Mouse (Mus musculus): Measurements from ENCODE around the gene Mast4. TPM values are rescaled to one million over a fixed set of nuclear protein-coding genes. Genes with fewer than 3 reads are reported as not detected.

Gene Mast4
- polyA plus RNA-seq, 1 experiment = 6.4 TPM

GRCm38 (mm10) chr13:103262061-103262460, 72.2 kb downstream of the Mast4 start:
- H3K4me3 ChIP-seq (ENCODE audit: extremely low read depth, insufficient read depth, insufficient read length) = no peak overlapping the region
- no peaks in the 10 kb centered on the region for H3K27me3 ChIP-seq (ENCODE audit: control insufficient read depth, insufficient read depth, low read length)
- 88% methylated on average over 3 of the region's 3 CpGs for WGBS
- no peak for TF ChIP-seq CTCF (IDR thresholded peaks at IDR 0.05; ENCODE audit: extremely low read depth, insufficient read depth, insufficient read length, insufficient replicate concordance)
- TF ChIP-seq POLR2A (IDR thresholded peaks at IDR 0.05; ENCODE audit: low read depth, low read length) = no peak
- no peaks in the 10 kb centered on the region for H3K4me1 ChIP-seq (ENCODE audit: control insufficient read depth, insufficient read depth, insufficient read length)
- H3K36me3 ChIP-seq (ENCODE audit: control insufficient read depth, insufficient read depth, low read length) = no peaks in the 10 kb centered on the region
- no peak overlapping the region for H3K27ac ChIP-seq (ENCODE audit: insufficient read depth, low read length)
- DNase-seq (ENCODE audit: low read depth in 1 of 2, low spot score in 2 of 2) = no peak

DNA sequence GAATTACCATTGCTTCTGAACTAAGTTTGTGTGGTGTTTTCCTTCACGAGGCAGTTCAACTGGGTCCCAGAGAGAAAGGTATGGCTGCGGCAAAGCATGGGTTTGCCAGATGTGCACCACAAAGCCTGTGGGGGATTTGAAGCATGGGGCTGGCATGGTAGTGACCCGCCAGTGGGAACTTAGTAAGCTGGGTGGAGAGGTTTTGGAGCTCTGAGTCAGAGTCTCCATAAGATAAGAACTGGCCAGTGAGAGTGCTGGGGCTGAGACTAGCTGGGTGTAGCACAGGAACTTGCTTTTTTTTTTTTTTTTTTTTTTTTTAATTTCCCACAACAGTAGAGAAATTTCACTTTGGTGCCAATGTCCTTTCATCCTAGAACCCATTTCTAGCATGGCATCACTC, 73.9 kb downstream of the Mast4 start:
- H3K4me1 ChIP-seq (ENCODE audit: control insufficient read depth, insufficient read depth, insufficient read length) = no peaks in the 10 kb centered on the region
- no peak overlapping the region for H3K4me3 ChIP-seq (ENCODE audit: extremely low read depth, insufficient read depth, insufficient read length)
- H3K36me3 ChIP-seq (ENCODE audit: control insufficient read depth, insufficient read depth, low read length) = no peaks in the 10 kb centered on the region
- TF ChIP-seq POLR2A (IDR thresholded peaks at IDR 0.05; ENCODE audit: low read depth, low read length) (no peak), CTCF (IDR thresholded peaks at IDR 0.05; ENCODE audit: extremely low read depth, insufficient read depth, insufficient read length, insufficient replicate concordance) (no peak)
- H3K27me3 ChIP-seq (ENCODE audit: control insufficient read depth, insufficient read depth, low read length) = no peaks in the 10 kb centered on the region
- no peak for DNase-seq (ENCODE audit: low read depth in 1 of 2, low spot score in 2 of 2)
- 79% methylated on average over 3 of the region's 3 CpGs for WGBS
- no peak overlapping the region for H3K27ac ChIP-seq (ENCODE audit: insufficient read depth, low read length)

DNA sequence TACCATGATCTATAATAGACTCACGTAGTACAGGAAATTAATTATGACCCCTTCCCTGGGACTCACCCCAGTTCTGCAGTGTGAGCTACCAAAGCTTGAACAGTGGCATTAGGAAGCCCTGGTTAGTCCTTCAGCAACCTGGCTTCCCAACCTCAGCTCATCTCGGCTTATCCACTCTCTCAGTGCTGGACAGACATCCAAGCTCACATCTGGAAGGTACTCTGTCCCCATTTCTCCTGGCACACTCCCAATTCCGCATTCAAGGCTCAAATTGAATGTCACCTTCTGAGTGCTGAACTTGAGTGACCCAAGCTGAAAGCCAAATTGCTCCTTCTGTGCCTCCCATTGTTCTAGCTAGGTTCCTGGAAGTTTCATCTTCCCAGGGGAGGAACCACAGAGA, 76.2 kb downstream of the Mast4 start:
- 74% methylated on average over 3 of the region's 3 CpGs for WGBS
- no peaks in the 10 kb centered on the region for H3K4me1 ChIP-seq (ENCODE audit: control insufficient read depth, insufficient read depth, insufficient read length)
- H3K27ac ChIP-seq (ENCODE audit: insufficient read depth, low read length) = no peak overlapping the region
- H3K4me3 ChIP-seq (ENCODE audit: extremely low read depth, insufficient read depth, insufficient read length) = no peak overlapping the region
- H3K36me3 ChIP-seq (ENCODE audit: control insufficient read depth, insufficient read depth, low read length) = no peaks in the 10 kb centered on the region
- no peaks in the 10 kb centered on the region for H3K27me3 ChIP-seq (ENCODE audit: control insufficient read depth, insufficient read depth, low read length)
- no peak for DNase-seq (ENCODE audit: low read depth in 1 of 2, low spot score in 2 of 2)
- TF ChIP-seq CTCF (IDR thresholded peaks at IDR 0.05; ENCODE audit: extremely low read depth, insufficient read depth, insufficient read length, insufficient replicate concordance) = no peak
- TF ChIP-seq POLR2A (IDR thresholded peaks at IDR 0.05; ENCODE audit: low read depth, low read length) = no peak

GRCm38 (mm10) chr13:103254861-103255260, 79.4 kb downstream of the Mast4 start:
- Histone ChIP-seq H3K27ac (ENCODE audit: insufficient read depth, low read length) (no peak overlapping the region), H3K4me1 (ENCODE audit: control insufficient read depth, insufficient read depth, insufficient read length) (no peaks in the 10 kb centered on the region), H3K27me3 (ENCODE audit: control insufficient read depth, insufficient read depth, low read length) (no peaks in the 10 kb centered on the region), H3K4me3 (ENCODE audit: extremely low read depth, insufficient read depth, insufficient read length) (no peak overlapping the region), H3K36me3 (ENCODE audit: control insufficient read depth, insufficient read depth, low read length) (no peaks in the 10 kb centered on the region)
- WGBS = 78% methylated on average over 3 of the region's 3 CpGs
- no peak for DNase-seq (ENCODE audit: low read depth in 1 of 2, low spot score in 2 of 2)
- no peak for TF ChIP-seq POLR2A (IDR thresholded peaks at IDR 0.05; ENCODE audit: low read depth, low read length)
- TF ChIP-seq CTCF (IDR thresholded peaks at IDR 0.05; ENCODE audit: extremely low read depth, insufficient read depth, insufficient read length, insufficient replicate concordance) = no peak

DNA sequence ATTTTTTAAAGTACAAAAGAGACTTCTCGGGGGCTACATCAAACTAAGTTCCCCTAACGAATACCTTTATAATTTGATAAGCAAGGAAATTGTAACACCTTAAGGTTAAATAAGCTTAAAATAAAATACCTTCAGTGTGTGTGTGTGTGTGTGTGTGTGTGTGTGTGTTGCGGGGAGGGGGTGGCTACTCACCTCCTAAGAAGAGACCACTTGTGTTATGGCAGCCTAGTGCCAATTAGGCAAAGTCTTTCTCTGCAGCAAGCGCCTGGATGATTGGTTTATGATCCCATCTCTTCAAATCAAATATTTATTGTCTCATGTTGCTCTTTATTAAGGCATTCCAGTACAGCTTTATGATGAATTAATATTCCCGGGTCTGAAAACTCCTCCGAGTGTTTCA, 81.2 kb downstream of the Mast4 start:
- TF ChIP-seq CTCF (IDR thresholded peaks at IDR 0.05; ENCODE audit: extremely low read depth, insufficient read depth, insufficient read length, insufficient replicate concordance) = no peak
- no peak for TF ChIP-seq POLR2A (IDR thresholded peaks at IDR 0.05; ENCODE audit: low read depth, low read length)
- no peaks in the 10 kb centered on the region for H3K27me3 ChIP-seq (ENCODE audit: control insufficient read depth, insufficient read depth, low read length)
- no peaks in the 10 kb centered on the region for H3K36me3 ChIP-seq (ENCODE audit: control insufficient read depth, insufficient read depth, low read length)
- H3K4me3 ChIP-seq (ENCODE audit: extremely low read depth, insufficient read depth, insufficient read length) = no peak overlapping the region
- no peaks in the 10 kb centered on the region for H3K4me1 ChIP-seq (ENCODE audit: control insufficient read depth, insufficient read depth, insufficient read length)
- 93% methylated on average over 6 of the region's 6 CpGs for WGBS
- no peak for DNase-seq (ENCODE audit: low read depth in 1 of 2, low spot score in 2 of 2)
- no peak overlapping the region for H3K27ac ChIP-seq (ENCODE audit: insufficient read depth, low read length)

DNA sequence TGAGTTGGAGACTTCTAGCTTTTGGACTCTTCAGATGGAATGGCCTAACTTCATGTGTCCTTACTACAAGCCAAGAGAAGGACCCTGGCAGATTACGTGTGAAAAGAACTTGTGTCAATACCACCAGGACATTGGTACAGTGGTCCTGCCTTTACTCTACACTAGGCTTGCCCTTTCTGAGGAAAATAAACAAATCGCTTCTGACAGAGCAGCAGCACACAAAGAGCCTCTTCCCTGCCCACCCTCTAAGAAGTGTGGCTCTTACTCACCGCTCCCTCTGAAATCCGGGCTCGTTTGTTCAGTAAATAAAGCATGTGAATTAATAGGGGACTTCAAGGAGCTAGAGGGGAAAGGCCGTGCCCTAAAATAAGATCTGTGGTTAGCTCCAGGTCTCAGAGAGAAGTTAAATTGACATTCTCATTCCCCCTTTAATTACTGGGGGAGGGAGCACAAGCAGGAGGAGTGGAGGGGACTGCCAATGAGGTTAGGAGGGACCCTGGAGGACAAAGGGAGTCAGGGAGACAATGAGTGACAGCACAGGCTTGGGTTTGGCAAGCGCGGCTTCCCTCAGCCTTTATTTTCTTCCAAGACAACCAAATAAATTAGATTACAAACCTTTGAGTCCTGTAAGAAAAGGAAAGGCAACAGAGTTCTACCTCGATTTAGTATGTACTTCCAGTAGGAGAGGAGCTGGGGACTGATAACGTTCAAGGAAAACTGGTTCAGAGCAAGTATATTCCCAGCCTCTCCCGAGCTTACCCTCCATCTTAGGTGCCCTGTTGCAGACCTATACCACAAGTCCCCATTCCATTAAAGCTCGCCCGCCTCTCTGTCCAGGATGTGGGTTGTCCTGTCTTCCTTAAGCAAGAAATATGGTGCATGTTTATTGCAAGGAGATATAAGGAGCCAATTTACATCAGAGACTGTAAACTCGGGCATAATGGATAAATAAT, 85.9 kb downstream of the Mast4 start:
- no peaks in the 10 kb centered on the region for H3K27me3 ChIP-seq (ENCODE audit: control insufficient read depth, insufficient read depth, low read length)
- WGBS = 74% methylated on average over 14 of the region's 14 CpGs
- H3K4me1 ChIP-seq (ENCODE audit: control insufficient read depth, insufficient read depth, insufficient read length) = no peaks in the 10 kb centered on the region
- no peak for DNase-seq (ENCODE audit: low read depth in 1 of 2, low spot score in 2 of 2)
- TF ChIP-seq POLR2A (IDR thresholded peaks at IDR 0.05; ENCODE audit: low read depth, low read length) = no peak
- H3K4me3 ChIP-seq (ENCODE audit: extremely low read depth, insufficient read depth, insufficient read length) = no peak overlapping the region
- H3K36me3 ChIP-seq (ENCODE audit: control insufficient read depth, insufficient read depth, low read length) = no peaks in the 10 kb centered on the region
- H3K27ac ChIP-seq (ENCODE audit: insufficient read depth, low read length) = no peak overlapping the region

Data from spleen, adult 2 months (tissue).